Mouse (Mus musculus): ENCODE data around the gene Cntn3. TPM values are rescaled to one million over a fixed set of nuclear protein-coding genes. Genes with fewer than 3 reads are reported as not detected.

Cntn3 gene
- polyA plus RNA-seq, 1 experiment from 2014 or later: 2.7 TPM

GRCm38 (mm10) chr6:102515231-102515630 is 57.7 kb downstream of the Cntn3 start:
- H3K9me3 ChIP-seq (ENCODE audit: control insufficient read depth, low read length): no peaks in the 10 kb centered on the region
- no peaks in the 10 kb centered on the region for H3K36me3 ChIP-seq (ENCODE audit: control insufficient read depth, insufficient read depth)
- H3K4me1 ChIP-seq (replicated peaks; ENCODE audit: control insufficient read depth, insufficient read depth, low read length): no peaks in the 10 kb centered on the region
- ATAC-seq: no peak
- no peaks in the 10 kb centered on the region for H3K27me3 ChIP-seq (replicated peaks; ENCODE audit: control insufficient read depth, insufficient read depth, low read length)
- no peak overlapping the region for H3K27ac ChIP-seq (ENCODE audit: low read length)
- WGBS: 66% methylated on average over 2 of the region's 2 CpGs
- H3K9ac ChIP-seq (replicated peaks; ENCODE audit: low read depth, low read length): no peak overlapping the region
- no peak overlapping the region for H3K4me2 ChIP-seq (ENCODE audit: low read length)
- H3K4me3 ChIP-seq (replicated peaks; ENCODE audit: low read length): no peak overlapping the region

- 6% methylated on average over 1 of the region's 1 CpGs for WGBS
- H3K4me1 ChIP-seq (replicated peaks; ENCODE audit: control insufficient read depth, insufficient read depth, low read length): no peaks in the 10 kb centered on the region
- no peak overlapping the region for H3K4me3 ChIP-seq (replicated peaks; ENCODE audit: low read length)
- no peak overlapping the region for H3K27ac ChIP-seq (ENCODE audit: low read length)
- no peak overlapping the region for H3K9ac ChIP-seq (replicated peaks; ENCODE audit: low read depth, low read length)
- H3K27me3 ChIP-seq (replicated peaks; ENCODE audit: control insufficient read depth, insufficient read depth, low read length): no peaks in the 10 kb centered on the region
- H3K4me2 ChIP-seq (ENCODE audit: low read length): no peak overlapping the region
- no peaks in the 10 kb centered on the region for H3K9me3 ChIP-seq (ENCODE audit: control insufficient read depth, low read length)
- ATAC-seq: no peak
- no peaks in the 10 kb centered on the region for H3K36me3 ChIP-seq (ENCODE audit: control insufficient read depth, insufficient read depth)
These were observed 60.8 kb downstream of the Cntn3 start for GRCm38 (mm10) chr6:102512085-102512484.

DNA sequence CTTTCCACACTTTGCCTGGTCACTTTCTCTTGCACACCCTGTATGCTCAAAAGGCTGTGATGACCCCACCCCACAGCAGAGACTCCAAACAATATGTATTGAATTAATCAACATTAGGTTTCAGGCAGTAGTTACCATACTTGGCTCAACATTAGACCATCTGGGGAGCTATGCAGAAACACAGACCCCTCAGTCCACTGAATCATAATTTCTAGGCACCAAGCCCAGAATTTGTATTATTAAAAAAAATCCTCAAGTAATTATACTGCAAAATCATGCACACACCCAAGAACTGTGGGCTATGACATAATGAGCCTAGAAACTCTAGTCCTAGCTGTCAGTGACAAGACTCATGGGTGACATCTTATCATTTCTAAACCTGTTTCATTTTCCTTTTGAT is 87.4 kb downstream of the Cntn3 start:
- no peak overlapping the region for H3K9ac ChIP-seq (replicated peaks; ENCODE audit: low read depth, low read length)
- H3K36me3 ChIP-seq (ENCODE audit: control insufficient read depth, insufficient read depth): no peaks in the 10 kb centered on the region
- no peak overlapping the region for H3K4me2 ChIP-seq (ENCODE audit: low read length)
- no peaks in the 10 kb centered on the region for H3K9me3 ChIP-seq (ENCODE audit: control insufficient read depth, low read length)
- no peaks in the 10 kb centered on the region for H3K27me3 ChIP-seq (replicated peaks; ENCODE audit: control insufficient read depth, insufficient read depth, low read length)
- no peaks in the 10 kb centered on the region; the same call in 1 of the 2 replicates for H3K4me1 ChIP-seq (replicated peaks; ENCODE audit: control insufficient read depth, insufficient read depth, low read length)
- no peak overlapping the region for H3K4me3 ChIP-seq (replicated peaks; ENCODE audit: low read length)
- peak; percentile 72 for ATAC-seq
- H3K27ac ChIP-seq (ENCODE audit: low read length): no peak overlapping the region

DNA sequence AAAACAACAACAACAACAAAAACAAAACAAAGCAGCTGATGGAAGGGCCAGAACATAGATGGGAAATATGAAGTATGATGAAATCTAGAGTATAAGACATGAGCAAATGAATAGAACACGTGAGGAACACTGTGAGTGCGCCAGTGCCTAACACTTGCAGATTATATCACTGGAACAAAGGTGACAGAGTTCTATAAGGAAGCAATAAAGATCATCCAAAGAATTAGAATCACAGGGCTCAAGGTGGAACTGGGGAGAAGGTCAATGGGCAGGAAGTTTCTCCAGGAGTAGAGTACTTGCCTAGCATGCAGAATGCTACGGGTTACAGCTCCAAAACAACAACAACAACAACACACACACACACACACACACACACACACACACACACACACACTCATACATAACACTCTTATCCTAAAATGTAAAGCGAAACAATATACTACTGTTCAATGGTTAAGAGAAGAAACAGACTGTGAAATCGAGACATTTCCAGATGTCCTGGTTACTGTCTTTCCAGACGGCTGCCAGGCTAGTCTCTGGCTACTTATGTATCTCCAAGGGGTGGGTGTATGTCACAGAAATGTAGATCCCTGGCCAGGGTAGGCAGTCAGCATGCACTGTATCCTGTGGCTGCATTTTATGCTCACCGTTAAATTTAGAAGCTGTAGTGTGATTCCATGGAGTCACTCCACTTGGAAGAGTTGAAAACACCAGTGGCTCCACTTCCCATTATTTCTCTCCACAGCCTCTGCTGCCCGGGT is 94.4 kb downstream of the Cntn3 start:
- no peaks in the 10 kb centered on the region for H3K9me3 ChIP-seq (ENCODE audit: control insufficient read depth, low read length)
- ATAC-seq: no peak
- no peak overlapping the region for H3K27ac ChIP-seq (ENCODE audit: low read length)
- H3K4me2 ChIP-seq (ENCODE audit: low read length): no peak overlapping the region
- H3K4me1 ChIP-seq (replicated peaks; ENCODE audit: control insufficient read depth, insufficient read depth, low read length): no peaks in the 10 kb centered on the region
- H3K9ac ChIP-seq (replicated peaks; ENCODE audit: low read depth, low read length): no peak overlapping the region
- no peaks in the 10 kb centered on the region for H3K27me3 ChIP-seq (replicated peaks; ENCODE audit: control insufficient read depth, insufficient read depth, low read length)
- 81% methylated on average over 8 of the region's 8 CpGs for WGBS
- no peak overlapping the region for H3K4me3 ChIP-seq (replicated peaks; ENCODE audit: low read length)
- no peaks in the 10 kb centered on the region for H3K36me3 ChIP-seq (ENCODE audit: control insufficient read depth, insufficient read depth)

GRCm38 (mm10) chr6:102438353-102438752 is 134.5 kb downstream of the Cntn3 start:
- H3K27ac ChIP-seq (ENCODE audit: low read length): no peak overlapping the region
- no peaks in the 10 kb centered on the region for H3K36me3 ChIP-seq (ENCODE audit: control insufficient read depth, insufficient read depth)
- no peaks in the 10 kb centered on the region for H3K27me3 ChIP-seq (replicated peaks; ENCODE audit: control insufficient read depth, insufficient read depth, low read length)
- no peak overlapping the region for H3K9ac ChIP-seq (replicated peaks; ENCODE audit: low read depth, low read length)
- no peak for ATAC-seq
- no peaks in the 10 kb centered on the region for H3K4me1 ChIP-seq (replicated peaks; ENCODE audit: control insufficient read depth, insufficient read depth, low read length)
- no peaks in the 10 kb centered on the region for H3K9me3 ChIP-seq (ENCODE audit: control insufficient read depth, low read length)
- WGBS: 92% methylated on average over 4 of the region's 4 CpGs
- no peak overlapping the region for H3K4me3 ChIP-seq (replicated peaks; ENCODE audit: low read length)
- H3K4me2 ChIP-seq (ENCODE audit: low read length): no peak overlapping the region

- H3K9ac ChIP-seq (replicated peaks; ENCODE audit: low read depth, low read length): no peak overlapping the region
- H3K27me3 ChIP-seq (replicated peaks; ENCODE audit: control insufficient read depth, insufficient read depth, low read length): no peaks in the 10 kb centered on the region
- no peaks in the 10 kb centered on the region for H3K9me3 ChIP-seq (ENCODE audit: control insufficient read depth, low read length)
- H3K4me3 ChIP-seq (replicated peaks; ENCODE audit: low read length): no peak overlapping the region
- H3K36me3 ChIP-seq (ENCODE audit: control insufficient read depth, insufficient read depth): no peaks in the 10 kb centered on the region
- H3K27ac ChIP-seq (ENCODE audit: low read length): no peak overlapping the region
- H3K4me1 ChIP-seq (replicated peaks; ENCODE audit: control insufficient read depth, insufficient read depth, low read length): no peaks in the 10 kb centered on the region
- 81% methylated on average over 1 of the region's 1 CpGs for WGBS
- H3K4me2 ChIP-seq (ENCODE audit: low read length): no peak overlapping the region
- no peak for ATAC-seq
These were observed 145.4 kb downstream of the Cntn3 start for GRCm38 (mm10) chr6:102427549-102427948.

- no peaks in the 10 kb centered on the region for H3K36me3 ChIP-seq (ENCODE audit: control insufficient read depth, insufficient read depth)
- no peak for ATAC-seq
These were observed 151.1 kb downstream of the Cntn3 start for GRCm38 (mm10) chr6:102421781-102422180.

GRCm38 (mm10) chr6:102388590-102388989 is 184.3 kb downstream of the Cntn3 start:
- no peak overlapping the region for H3K27ac ChIP-seq (ENCODE audit: low read length)
- WGBS: 77% methylated on average over 4 of the region's 4 CpGs
- no peak for ATAC-seq
- no peaks in the 10 kb centered on the region for H3K9me3 ChIP-seq (ENCODE audit: control insufficient read depth, low read length)
- H3K9ac ChIP-seq (replicated peaks; ENCODE audit: low read depth, low read length): no peak overlapping the region
- H3K4me1 ChIP-seq (replicated peaks; ENCODE audit: control insufficient read depth, insufficient read depth, low read length): no peaks in the 10 kb centered on the region
- H3K4me3 ChIP-seq (replicated peaks; ENCODE audit: low read length): no peak overlapping the region
- no peaks in the 10 kb centered on the region for H3K36me3 ChIP-seq (ENCODE audit: control insufficient read depth, insufficient read depth)
- no peaks in the 10 kb centered on the region for H3K27me3 ChIP-seq (replicated peaks; ENCODE audit: control insufficient read depth, insufficient read depth, low read length)
- no peak overlapping the region for H3K4me2 ChIP-seq (ENCODE audit: low read length)

More at GRCm38 (mm10) chr6:102421781-102422180, 151.1 kb downstream of the Cntn3 start:
- 13% methylated on average over 1 of the region's 1 CpGs for WGBS
- Histone ChIP-seq H3K27ac (ENCODE audit: low read length) (no peak overlapping the region), H3K9ac (replicated peaks; ENCODE audit: low read depth, low read length) (no peak overlapping the region), H3K9me3 (ENCODE audit: control insufficient read depth, low read length) (no peaks in the 10 kb centered on the region), H3K4me2 (ENCODE audit: low read length) (no peak overlapping the region), H3K4me1 (replicated peaks; ENCODE audit: control insufficient read depth, insufficient read depth, low read length) (no peaks in the 10 kb centered on the region), H3K4me3 (replicated peaks; ENCODE audit: low read length) (no peak overlapping the region), H3K27me3 (replicated peaks; ENCODE audit: control insufficient read depth, insufficient read depth, low read length) (no peaks in the 10 kb centered on the region)

DNA sequence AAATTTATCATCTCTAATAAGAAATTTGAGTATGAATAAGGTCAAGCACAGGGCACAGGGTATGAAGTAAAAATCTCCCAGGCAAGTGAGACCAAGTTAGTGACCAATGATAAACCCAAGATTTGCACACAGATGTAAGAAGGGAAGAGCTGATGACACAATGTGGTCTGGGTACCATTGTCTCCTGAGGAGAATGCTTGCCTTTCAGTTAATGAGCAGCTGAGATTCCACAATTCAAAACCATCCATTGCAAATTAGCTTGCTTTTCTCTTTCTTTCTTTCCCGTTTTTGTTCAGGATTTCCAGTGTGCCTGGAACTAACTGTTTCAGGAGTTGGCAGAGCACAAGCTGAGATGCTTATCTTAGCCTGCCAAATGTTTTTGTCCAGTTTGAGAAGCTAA is 200.8 kb downstream of the Cntn3 start:
- no peak for ATAC-seq
- H3K4me1 ChIP-seq (replicated peaks; ENCODE audit: control insufficient read depth, insufficient read depth, low read length): no peaks in the 10 kb centered on the region
- no peak overlapping the region for H3K4me2 ChIP-seq (ENCODE audit: low read length)
- no peak overlapping the region for H3K4me3 ChIP-seq (replicated peaks; ENCODE audit: low read length)
- H3K9ac ChIP-seq (replicated peaks; ENCODE audit: low read depth, low read length): no peak overlapping the region
- H3K27me3 ChIP-seq (replicated peaks; ENCODE audit: control insufficient read depth, insufficient read depth, low read length): no peaks in the 10 kb centered on the region
- H3K27ac ChIP-seq (ENCODE audit: low read length): no peak overlapping the region
- no peaks in the 10 kb centered on the region for H3K9me3 ChIP-seq (ENCODE audit: control insufficient read depth, low read length)
- 5% methylated on average over 1 of the region's 1 CpGs for WGBS
- no peaks in the 10 kb centered on the region for H3K36me3 ChIP-seq (ENCODE audit: control insufficient read depth, insufficient read depth)

DNA sequence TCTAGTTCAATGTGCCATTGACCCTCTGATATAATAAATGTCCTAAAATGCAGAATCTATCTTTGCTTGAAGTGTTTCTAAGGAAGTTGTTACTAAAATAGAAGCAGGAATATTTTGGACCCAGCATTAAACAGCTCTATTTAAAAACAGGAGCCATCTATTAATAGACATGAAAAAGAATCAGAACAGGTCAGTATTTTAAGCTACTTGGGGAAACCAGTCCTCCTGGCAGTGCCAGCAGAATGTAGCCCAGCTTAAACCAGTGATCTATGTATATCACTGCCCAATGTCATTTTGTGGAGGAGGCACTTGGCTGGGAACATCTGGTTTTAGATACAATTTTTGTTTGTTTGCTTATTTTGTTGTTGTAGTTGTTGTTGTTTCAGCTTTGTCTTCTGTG is 209.0 kb downstream of the Cntn3 start:
- H3K27me3 ChIP-seq (replicated peaks; ENCODE audit: control insufficient read depth, insufficient read depth, low read length): no peaks in the 10 kb centered on the region
- no peaks in the 10 kb centered on the region for H3K4me1 ChIP-seq (replicated peaks; ENCODE audit: control insufficient read depth, insufficient read depth, low read length)
- H3K4me3 ChIP-seq (replicated peaks; ENCODE audit: low read length): no peak overlapping the region
- H3K36me3 ChIP-seq (ENCODE audit: control insufficient read depth, insufficient read depth): no peaks in the 10 kb centered on the region
- H3K9me3 ChIP-seq (ENCODE audit: control insufficient read depth, low read length): no peaks in the 10 kb centered on the region
- no peak overlapping the region for H3K27ac ChIP-seq (ENCODE audit: low read length)
- no peak overlapping the region for H3K9ac ChIP-seq (replicated peaks; ENCODE audit: low read depth, low read length)
- ATAC-seq: no peak
- no peak overlapping the region for H3K4me2 ChIP-seq (ENCODE audit: low read length)

Measured in forebrain, embryonic 16.5 days (tissue).